Mouse (Mus musculus) bone marrow, adult 2 months (tissue): ENCODE measurements at regions not wholly inside any gene's neighbourhood (a gene's known extent, or its start where the extent isn't known, plus 50 kb on each side); places are given as distances from the start of the nearest gene placed in this dataset.

Experiments
- H3K27ac ChIP-seq: fragments of 200-500 bp; 2 replicates; pipeline ENCODE4 v1.5.1; 2012; ENCODE audit warnings: low read depth, mild to moderate bottlenecking, control low read depth, inconsistent platforms, low read length; ENCODE audit not compliant: control insufficient read depth, poor library complexity, insufficient read depth
- H3K4me1 ChIP-seq: fragments of 200-500 bp; 2 replicates; pipeline ENCODE4 v1.6.1; 2011; ENCODE audit warnings: low read length; ENCODE audit not compliant: control insufficient read depth, insufficient read depth
- H3K4me3 ChIP-seq: fragments of 200-500 bp; replicated peaks from 2 replicates; pipeline ENCODE3; 2011; ENCODE audit warnings: mild to moderate bottlenecking, low read depth, low read length, control low read depth; ENCODE audit not compliant: control insufficient read depth
- CTCF ChIP-seq: fragments of 200-500 bp; IDR thresholded peaks from 2 replicates; pipeline ENCODE4 v1.5.1; 2011; ENCODE audit warnings: low read length, control low read depth; ENCODE audit not compliant: control insufficient read depth, insufficient read depth
- POLR2A ChIP-seq: fragments of 200-500 bp; IDR thresholded peaks from 2 replicates; pipeline ENCODE4 v1.6.1; 2011; ENCODE audit warnings: low read depth, mild to moderate bottlenecking, control low read depth, low read length, borderline replicate concordance; ENCODE audit not compliant: control insufficient read depth
- WGBS: fragments of 180-500 bp; shearing (Covaris S2); methylation state at CpG from one replicate; pipeline ENCODE4 v1.1.7; 2018; 5-methylcytosine and 5-hydroxymethylcytosine counted together

- no peak overlapping the region for H3K27ac ChIP-seq
- 77% methylated on average over 3 of the region's 3 CpGs for WGBS
- H3K4me3 ChIP-seq = no peak overlapping the region
- H3K4me1 ChIP-seq = no peaks in the 10 kb centered on the region
- TF ChIP-seq CTCF = no peak
- TF ChIP-seq POLR2A = no peak
Measured at GRCm38 (mm10) chr3:21553159-21553758, 523.2 kb upstream of the Tbl1xr1 start.

GRCm38 (mm10) chr3:21553859-21554258 lies 522.6 kb upstream of the Tbl1xr1 start:
- TF ChIP-seq POLR2A (no peak), CTCF (no peak)
- 71% methylated on average over 1 of the region's 1 CpGs for WGBS
- Histone ChIP-seq H3K27ac (no peak overlapping the region), H3K4me3 (no peak overlapping the region), H3K4me1 (no peaks in the 10 kb centered on the region)

- TF ChIP-seq CTCF (no peak), POLR2A (no peak)
- H3K4me1 ChIP-seq = no peaks in the 10 kb centered on the region
- 84% methylated on average over 12 of the region's 12 CpGs for WGBS
- no peak overlapping the region for H3K4me3 ChIP-seq
- no peak overlapping the region for H3K27ac ChIP-seq
Measured at GRCm38 (mm10) chr3:21557963-21558441, 518.5 kb upstream of the Tbl1xr1 start.

GRCm38 (mm10) chr3:21562771-21563312 lies 513.6 kb upstream of the Tbl1xr1 start:
- TF ChIP-seq POLR2A = no peak
- TF ChIP-seq CTCF = no peak
- WGBS = 83% methylated on average over 2 of the region's 2 CpGs
- H3K4me3 ChIP-seq = no peak overlapping the region
- H3K4me1 ChIP-seq = no peaks in the 10 kb centered on the region
- no peak overlapping the region for H3K27ac ChIP-seq

GRCm38 (mm10) chr3:21563454-21563853 lies 513.0 kb upstream of the Tbl1xr1 start:
- Histone ChIP-seq H3K4me1 (no peaks in the 10 kb centered on the region), H3K27ac (no peak overlapping the region), H3K4me3 (no peak overlapping the region)
- TF ChIP-seq POLR2A = no peak
- no peak for TF ChIP-seq CTCF
- WGBS = 78% methylated on average over 3 of the region's 3 CpGs

GRCm38 (mm10) chr3:21564211-21564781 lies 512.2 kb upstream of the Tbl1xr1 start:
- Histone ChIP-seq H3K4me3 (no peak overlapping the region), H3K4me1 (no peaks in the 10 kb centered on the region), H3K27ac (no peak overlapping the region)
- no peak for TF ChIP-seq POLR2A
- WGBS = 63% methylated on average over 3 of the region's 3 CpGs

- H3K27ac ChIP-seq = no peak overlapping the region
- H3K4me3 ChIP-seq = no peak overlapping the region
- H3K4me1 ChIP-seq = no peaks in the 10 kb centered on the region
- no peak for TF ChIP-seq CTCF
- no peak for TF ChIP-seq POLR2A
- WGBS = 69% methylated on average over 4 of the region's 4 CpGs
Measured at GRCm38 (mm10) chr3:21564847-21565485, 511.5 kb upstream of the Tbl1xr1 start.

- Histone ChIP-seq H3K4me1 (no peaks in the 10 kb centered on the region), H3K4me3 (no peak overlapping the region), H3K27ac (no peak overlapping the region)
- 74% methylated on average over 1 of the region's 1 CpGs for WGBS
- TF ChIP-seq POLR2A = no peak
- no peak for TF ChIP-seq CTCF
Measured at GRCm38 (mm10) chr3:21569721-21570120, 506.7 kb upstream of the Tbl1xr1 start.

- no peak for TF ChIP-seq POLR2A
- TF ChIP-seq CTCF = no peak
- 76% methylated on average over 3 of the region's 3 CpGs for WGBS
- Histone ChIP-seq H3K4me1 (no peaks in the 10 kb centered on the region), H3K27ac (no peak overlapping the region), H3K4me3 (no peak overlapping the region)
Measured at GRCm38 (mm10) chr3:21578635-21579034, 497.8 kb upstream of the Tbl1xr1 start.
